Mouse (Mus musculus) layer of hippocampus, adult 18-20 months (tissue): ENCODE data around the gene Lhx5. TPM values are rescaled to one million over a fixed set of nuclear protein-coding genes. Genes with fewer than 3 reads are reported as not detected.

Experiments used
- DNase-seq, 2 experiments: peaks; one replicate each; pipeline ENCODE4 v3.0.0; 2022; ENCODE audit warnings: low spot score in 2 of 2
- total RNA-seq, 2 experiments: library from RNA; stranded (reverse); gene quantifications; 2 replicates each; pipeline ENCODE4 v1.2.3; 2021

Lhx5 gene
- total RNA-seq, 2 experiments from 2014 or later, result not detected

DNA sequence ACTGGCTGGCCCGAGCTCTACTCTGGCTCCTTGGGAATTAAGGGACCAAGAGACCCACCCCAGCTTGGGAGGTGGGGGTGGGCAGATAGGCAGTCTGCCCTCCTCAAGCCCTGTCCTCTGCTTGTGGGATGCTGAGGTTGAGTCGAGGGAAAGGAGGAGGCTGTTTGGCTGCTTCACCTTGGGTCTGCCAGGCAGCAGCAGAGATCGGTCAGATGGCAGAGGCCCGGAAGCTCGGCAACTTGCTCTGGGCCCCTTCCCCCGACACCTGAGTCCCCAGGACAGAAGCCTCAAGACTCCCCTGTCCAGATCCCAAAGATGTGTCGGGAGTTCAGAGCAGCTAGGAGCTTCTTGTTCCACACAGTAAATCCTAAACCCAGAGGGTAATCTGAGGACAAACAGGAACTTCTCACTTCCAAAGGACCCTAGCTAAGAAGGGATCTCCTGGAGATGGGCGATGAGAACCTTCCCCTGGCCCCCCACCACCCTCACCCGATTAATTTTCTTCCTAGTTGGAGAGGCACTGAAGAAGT, 1.1 kb downstream of the Lhx5 start:
- no peak for DNase-seq

DNA sequence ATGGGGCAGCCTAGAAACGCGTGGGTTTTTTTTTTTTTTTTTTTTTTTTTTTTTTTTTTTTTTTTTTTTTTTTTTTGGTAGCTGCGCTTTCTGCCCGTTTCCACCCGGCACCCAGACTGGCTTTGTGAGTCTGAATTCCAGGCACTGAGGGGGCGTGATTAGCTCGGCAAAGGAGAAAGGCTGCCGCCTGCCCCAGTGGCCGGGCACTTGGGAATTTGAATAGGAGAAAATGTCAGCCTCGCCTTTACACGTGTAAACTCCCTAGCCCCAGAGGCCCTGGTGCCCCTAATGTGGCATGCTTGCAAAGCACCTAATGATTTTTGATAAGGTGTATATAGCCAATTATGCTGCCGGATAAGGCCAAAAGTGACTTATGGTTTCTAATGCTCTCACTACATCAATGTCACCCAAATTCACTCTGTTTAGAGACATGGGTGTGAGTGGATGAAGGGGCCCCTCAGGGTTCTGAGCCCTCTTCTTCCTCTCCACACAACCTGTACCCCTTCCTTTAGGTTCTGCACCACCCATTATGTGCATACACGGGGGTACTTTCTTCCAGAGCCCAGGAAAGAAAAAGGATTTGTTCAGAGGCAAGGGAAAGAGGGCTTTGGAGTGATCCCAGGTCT, 1.7 kb downstream of the Lhx5 start:
- DNase-seq, result no peak

DNA sequence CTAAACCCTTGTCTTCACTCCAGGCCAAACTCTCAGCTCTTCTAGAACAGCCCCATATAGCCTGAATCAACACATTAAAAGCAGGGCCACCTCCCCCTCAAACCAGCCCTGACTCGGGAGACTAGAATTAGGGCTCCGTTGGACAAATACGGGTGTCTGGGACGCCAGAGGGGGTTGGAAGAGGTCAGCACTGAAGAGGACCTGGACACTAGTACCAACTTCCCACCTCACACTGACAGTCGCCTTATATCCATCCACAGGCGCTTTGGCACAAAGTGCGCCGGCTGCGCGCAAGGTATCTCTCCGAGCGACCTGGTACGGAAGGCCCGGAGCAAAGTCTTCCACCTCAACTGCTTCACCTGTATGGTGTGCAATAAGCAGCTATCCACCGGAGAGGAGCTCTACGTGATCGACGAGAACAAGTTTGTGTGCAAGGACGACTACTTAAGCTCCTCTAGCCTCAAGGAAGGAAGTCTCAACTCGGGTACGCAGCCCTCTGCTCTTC, 2.8 kb downstream of the Lhx5 start:
- no peak for DNase-seq

DNA sequence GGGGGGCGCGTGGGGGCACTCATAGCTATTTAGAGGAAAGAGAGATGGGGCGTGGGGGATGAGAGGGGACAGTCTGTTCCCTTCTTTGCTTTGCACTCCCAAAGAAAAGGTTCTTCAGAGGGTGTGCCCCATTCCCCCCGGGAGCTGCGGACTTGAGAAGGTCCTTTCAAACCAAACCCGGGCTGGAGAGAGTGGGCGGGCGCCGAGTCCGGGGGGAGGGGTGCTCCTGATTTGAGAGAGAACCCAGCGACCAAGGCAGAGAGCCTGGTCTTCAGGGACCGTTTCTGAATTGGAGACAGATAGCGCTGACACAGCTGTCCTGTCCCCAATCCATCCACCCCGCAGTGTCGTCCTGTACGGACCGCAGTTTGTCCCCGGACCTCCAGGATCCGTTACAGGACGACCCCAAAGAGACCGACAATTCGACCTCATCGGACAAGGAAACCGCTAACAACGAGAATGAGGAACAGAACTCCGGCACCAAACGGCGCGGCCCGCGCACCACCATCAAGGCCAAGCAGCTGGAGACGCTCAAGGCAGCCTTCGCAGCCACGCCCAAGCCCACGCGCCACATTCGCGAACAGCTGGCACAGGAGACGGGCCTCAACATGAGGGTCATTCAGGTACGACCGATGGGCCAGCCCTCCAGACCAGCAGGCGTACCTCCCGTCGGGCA, 3.6 kb downstream of the Lhx5 start:
- DNase-seq, result no peak

DNA sequence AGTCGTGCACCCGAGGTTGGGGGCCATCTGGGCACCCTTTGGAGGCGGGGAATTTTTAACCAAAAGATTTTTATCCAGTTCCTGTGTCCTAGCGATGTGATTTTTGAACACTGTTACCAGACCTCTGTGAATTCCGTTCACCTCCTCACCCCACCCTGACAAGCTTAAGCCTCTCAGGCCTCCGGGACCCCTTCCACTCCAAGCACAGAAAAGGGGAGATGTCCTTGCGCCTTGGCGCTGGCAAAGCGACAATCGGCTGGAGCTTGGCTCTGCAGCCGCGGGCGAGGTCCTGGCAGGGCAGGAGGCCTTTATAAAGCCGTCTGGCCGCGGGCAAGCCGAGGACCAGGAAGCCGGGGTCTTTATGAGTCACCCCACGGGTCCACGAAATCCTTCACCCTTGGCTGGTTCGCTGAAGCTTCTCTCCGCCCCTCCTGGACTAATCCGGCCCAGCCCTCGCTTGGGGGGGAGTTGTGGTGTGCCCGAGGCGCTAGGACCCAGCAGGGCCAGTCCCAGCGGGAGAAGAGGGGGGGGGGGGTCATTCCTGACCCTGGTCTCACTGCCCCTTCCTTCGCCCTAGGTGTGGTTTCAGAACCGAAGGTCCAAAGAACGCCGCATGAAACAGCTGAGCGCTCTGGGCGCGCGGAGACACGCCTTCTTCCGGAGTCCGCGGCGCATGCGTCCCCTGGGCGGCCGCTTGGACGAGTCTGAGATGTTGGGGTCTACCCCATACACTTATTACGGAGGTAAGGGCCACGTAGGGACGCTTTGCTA, 4.4 kb downstream of the Lhx5 start:
- DNase-seq, result no peak

DNA sequence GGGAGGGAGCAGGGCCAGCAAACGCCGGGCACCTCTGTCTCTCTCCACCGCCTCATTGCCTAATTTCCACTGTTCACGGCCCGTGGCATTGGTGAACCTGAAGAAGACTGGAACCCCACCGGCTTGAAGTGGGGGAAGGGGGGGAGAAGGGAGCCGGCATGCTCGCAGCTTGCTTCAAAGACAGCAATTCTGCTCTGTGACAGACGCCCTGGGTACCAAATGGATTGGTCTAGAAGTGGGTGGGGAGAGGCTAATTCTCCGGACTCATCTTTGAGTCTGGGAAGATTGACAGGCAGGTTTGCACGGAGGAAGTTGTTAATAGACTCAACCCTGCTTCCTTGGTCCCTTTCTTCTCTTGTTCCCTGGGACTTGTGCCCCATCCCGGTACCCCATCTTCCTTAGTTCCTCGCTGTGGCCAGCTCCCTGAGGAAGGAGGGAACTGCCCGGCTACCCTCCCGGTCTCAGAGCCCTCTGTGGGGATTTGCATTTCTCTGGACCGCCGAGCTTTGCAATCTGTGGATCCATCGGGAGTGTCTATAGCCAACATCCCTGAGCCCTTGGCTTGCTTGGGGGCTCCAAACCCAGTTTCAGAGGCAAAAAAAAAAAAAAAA, 5.5 kb downstream of the Lhx5 start:
- no peak for DNase-seq

DNA sequence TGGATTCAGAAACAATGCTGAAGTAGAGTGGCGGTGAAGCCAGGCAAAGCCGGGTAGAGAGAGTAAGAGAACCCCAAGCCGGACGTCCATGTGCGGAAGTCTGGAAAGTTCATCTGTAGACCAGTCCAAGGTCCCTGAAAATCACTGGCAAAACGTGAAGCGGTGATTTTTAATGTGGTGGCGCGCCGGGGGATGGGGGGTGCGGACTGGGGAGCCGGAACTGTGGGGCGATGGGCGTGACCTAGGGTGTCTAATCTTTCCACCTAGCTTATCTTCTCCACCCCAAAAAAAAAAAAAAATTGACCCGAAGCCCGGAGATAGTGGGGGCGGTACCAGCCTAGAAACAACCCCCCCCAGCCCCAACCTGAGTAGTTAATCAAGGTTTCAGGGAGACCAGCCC, 6.0 kb downstream of the Lhx5 start:
- DNase-seq, result no peak

DNA sequence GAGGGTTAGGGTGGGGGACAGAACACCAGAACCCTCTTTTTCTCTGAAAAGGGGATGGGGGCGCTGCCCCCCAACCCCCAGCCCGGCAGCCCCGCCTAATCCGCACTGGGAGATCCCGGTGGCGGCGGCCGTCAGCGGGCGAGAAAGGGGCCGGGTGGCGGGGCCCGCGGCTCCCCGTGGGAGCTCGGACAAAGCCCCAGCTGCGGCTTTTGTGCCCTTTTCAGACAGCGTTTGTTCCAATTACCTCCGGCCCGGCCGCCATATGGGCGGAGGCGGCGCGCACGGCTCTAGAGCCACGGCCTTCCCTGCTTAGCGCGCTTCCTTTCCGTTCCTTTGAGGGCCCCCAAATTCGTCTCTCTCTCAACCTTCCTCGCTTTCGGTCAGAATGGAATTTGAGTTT, 6.5 kb downstream of the Lhx5 start:
- DNase-seq, result no peak

DNA sequence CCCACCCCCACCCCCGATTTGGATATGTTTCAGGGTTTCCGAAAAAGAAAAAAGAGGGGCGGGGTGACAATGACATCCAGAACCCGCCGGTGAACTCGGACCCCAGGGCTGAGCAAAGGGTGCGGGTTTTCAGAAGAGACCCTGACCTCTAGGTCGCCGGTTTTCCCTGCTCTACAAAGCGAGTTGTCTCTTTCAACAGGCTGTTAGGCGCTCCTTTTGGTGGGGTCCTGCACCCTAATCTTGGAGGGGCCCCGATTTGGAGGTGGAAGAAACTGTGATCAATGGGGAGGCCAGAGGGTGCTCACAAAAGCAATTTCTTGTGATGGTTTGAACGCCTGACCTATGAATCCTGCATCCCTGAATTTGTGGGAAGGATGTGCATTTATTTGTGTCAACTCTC, 7.0 kb downstream of the Lhx5 start:
- no peak for DNase-seq

DNA sequence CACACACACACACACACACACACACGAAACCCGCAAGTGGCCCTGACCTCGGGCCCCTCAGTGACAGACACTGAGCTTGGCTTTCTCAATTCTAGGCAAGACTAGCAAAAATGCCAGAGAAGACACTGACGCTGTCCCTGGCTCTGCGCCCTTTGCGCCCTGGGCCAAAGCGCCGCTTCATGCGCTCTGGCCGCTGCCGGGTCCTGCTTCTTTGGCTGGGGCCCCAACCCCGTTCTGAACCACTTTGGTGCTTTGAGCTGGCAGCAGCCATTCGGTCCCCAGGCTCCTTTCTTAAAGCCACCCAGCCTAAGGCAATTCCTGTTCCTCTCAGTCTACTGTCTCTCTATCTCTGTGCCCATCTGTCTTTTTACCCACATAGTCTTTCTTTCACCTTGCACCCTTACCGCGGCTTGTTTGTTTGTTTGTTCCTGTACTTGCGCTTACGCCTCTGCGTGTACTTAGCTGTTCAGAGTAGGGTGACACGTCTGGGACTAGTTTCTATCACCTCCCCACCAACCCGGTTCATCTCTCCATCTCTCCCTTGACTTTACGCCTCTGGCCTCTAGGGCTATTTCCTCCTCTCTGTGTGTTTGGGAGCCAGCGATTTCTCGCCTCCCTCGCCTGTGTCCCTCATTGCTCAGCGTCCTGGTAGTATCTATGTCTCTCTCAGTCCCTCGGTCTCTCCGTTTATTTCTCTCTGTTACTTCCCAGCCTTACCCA, 7.7 kb downstream of the Lhx5 start:
- DNase-seq, result no peak

DNA sequence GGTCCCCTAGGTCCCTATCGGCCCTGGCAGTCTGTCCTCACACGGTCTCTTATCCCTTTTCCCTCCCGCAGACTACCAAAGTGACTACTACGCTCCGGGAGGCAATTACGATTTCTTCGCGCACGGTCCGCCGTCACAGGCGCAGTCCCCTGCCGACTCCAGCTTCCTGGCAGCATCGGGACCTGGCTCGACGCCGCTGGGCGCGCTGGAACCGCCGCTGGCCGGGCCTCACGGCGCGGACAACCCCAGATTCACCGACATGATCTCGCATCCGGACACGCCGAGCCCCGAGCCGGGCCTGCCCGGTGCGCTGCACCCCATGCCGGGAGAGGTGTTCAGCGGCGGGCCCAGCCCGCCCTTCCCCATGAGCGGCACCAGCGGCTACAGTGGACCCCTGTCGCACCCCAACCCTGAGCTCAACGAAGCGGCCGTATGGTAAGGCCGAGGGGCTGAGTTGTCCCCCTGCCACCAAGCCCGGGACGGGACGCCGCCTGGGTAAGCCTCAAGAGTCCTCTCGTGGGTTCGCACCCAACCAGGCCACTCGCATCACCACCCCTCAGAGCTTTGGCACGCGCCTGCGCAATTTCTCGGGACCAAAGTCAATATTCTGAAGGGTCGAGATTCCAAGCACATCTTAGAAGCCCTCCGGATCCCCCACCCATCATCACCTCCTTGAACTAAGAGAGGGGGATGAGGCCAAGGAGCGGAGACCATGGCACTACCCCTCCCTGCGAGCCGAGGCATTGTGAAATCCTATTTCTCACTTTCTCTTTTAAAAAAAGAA, 8.6 kb downstream of the Lhx5 start:
- DNase-seq, result no peak

DNA sequence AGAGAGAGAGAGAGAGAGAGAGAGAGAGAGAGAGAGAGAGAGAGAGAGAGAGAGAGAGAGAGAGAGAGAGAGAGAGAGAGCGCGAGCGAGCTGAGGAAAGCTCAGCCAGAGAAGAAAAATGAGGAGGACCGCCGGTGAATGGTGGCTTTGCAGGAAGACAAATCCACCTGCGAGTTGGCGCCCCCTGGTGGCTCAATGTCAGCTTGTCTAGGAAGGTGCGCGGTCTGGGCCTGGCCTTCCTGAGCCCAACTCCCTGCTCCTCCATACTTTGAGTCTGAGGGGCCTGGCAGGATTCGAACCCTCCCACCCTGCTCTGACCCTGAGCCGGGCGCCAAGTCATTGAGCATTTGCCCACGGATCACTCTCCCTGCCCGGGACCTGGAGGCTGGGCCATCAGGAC, 9.2 kb downstream of the Lhx5 start:
- peak; percentile 65 to 89 for DNase-seq

DNA sequence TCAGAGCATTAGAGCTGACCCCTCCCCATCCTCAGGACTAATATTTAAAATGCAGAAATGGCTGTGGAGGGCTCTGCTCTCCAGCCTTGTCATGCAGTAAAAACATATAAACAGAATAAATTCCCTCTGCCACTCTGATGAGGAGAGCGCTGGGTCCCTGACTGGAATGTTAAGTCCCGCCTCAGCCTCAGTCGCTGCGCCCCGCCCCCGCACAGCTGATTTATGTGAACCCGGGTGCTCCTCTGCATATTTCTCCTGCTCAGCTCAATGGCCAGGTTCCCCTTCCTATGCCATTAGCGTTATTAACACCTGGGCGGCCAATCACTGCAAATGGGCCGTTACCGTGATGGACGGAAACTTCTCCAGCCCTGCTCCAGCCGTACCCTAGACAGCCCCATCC, 15.8 kb downstream of the Lhx5 start:
- no peak for DNase-seq

DNA sequence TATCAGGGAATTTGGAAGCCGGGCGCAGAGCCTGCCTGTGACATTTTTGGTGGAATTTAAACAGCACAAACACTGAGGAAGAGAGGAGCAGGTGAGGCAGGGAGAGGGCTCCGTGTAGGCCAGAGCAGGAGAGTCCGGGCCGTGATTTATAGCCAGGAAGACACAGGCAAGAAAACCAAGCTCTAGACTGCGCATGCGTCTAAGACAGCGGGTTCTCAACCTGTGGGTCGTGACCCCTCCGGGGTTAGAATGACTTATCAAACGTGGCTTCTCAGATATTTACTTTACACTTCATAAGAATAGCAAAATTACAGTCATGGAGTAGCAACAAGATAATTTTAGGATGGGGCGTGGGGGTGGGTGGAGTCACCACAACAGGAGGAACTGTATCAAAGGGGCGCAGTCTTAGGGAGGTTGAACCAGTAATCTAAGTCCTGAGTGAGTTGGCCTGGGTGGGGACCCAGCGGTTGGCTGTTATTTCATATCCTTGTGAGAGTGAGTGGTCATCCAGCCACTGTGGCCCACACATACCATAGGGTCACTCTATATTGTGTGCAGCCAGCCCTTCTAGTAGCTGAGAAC, 23.3 kb downstream of the Lhx5 start:
- DNase-seq, result no peak

DNA sequence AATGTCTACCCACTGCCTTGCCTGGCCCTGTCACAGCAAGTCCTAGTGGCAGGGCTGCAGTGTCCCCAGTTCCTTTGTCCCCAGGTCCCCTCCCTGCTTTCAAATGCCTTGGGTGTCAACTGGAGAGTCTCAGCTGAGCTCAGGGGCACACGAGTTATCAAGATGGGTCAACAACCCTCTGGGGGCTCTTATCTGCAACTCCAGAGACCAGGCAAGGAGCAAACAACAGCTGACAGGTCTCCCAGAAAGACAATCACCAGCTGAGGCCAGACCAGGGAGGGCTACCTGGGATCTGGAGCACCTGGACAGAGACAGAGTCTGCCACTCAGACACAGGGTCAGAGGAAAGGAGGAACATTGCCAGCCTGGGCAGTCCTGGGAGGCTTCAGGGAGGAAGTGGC, 24.8 kb downstream of the Lhx5 start:
- no peak for DNase-seq

DNA sequence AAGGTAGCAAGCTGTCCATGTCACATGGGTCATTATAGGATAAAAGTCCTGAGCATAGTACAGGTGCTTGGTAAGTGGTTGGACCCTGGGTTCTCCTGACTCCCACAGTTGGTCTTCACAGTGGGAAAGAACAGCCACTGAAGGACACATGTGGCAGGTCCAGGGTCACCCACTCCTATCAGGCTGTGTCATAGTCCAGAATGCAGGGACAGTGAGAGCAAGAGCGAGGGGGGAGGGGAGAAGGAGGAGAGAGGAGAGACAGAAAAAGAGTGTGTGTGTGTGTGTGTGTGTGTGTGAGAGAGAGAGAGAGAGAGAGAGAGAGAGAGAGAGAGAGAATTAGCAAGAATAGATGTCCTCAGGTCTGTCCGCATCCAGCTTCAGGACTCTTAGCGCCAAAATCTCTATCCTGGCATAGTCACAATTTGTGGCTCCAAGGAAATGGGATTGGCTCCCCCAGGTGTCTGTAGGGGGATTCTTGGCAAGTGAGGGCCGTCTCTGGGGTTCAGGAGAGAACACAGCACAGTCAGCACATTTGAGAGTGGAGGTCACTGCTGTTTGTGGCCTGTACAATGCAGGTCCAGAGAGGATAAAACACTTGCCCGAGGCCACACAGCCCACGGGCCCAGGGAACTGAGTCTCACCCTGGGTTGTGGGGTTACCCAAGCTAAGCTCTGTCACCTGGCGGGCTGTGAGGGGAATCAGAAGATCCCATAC, 25.5 kb downstream of the Lhx5 start:
- no peak for DNase-seq

DNA sequence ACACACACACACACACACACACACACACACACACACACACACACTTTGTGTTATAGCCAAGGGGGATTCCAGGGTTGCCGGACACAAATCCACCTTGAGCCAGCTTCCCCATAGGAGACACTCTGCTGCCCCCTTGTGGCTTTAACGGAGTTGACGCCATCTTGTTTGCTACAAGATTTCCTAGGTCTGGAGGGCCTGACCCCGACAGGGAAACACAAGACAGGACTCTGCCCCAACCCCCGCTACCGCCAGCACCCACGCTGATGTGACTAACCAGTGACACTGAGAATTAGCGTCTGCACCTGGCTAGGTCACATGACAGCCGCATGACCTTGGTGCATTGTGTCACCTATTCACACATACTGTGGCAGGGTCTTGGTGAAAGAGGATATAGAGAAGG, 26.1 kb downstream of the Lhx5 start:
- peak; percentile 27 to 62 for DNase-seq

DNA sequence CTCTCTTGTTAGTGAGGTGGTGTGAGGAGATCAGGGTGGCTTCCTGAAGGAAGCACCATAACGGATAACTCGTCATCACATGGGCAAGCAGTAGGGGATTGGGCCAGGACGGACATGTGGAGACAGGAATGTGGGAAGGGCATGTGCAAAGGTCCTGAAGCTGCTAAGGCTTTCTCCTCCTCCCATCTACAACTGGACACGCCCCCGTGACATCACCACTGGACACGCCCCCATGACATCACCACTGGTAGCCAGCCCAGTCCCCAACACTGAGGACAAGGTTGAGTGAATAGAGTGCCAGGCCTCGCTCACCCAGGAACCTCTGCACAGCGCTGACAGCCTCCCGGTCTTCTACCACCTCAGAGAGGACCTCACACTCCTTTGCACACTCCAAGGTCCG, 27.6 kb downstream of the Lhx5 start:
- no peak for DNase-seq

DNA sequence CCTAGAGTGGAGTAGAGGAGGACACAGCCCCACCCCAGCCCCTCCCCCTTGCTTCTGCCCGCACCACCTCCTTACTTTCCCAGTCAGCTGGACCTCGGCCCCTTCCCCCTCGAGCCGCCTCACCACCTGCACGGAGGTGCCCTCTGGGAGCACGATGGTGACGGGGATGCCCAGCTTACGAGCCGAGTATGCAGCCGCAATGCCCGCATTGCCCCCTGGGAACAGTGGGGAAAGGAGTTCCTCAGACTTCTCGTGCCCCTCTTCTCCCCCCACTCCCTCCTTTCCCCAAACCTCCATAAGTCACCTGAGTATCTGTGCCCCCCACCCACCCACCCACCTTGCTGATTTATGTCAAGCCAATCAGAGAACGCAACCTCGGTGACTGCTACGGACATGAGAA, 30.4 kb downstream of the Lhx5 start:
- DNase-seq, result no peak
